Mouse (Mus musculus) lung, postnatal 14 days (tissue): ENCODE results near the gene Gm49388.
"Not testable (repeated sequence)": the region's sequence is repeated elsewhere in the genome, so short reads cannot be mapped to it uniquely, and the experiment has no call there.

Source experiments
- DNase-seq: peaks from one replicate; pipeline ENCODE4 v3.0.0; 2021

The Gm49388 gene

GRCm38 (mm10) chr7:127808821-127809220, 23.4 kb downstream of the Gm49388 start:
- DNase-seq, result no peak

DNA sequence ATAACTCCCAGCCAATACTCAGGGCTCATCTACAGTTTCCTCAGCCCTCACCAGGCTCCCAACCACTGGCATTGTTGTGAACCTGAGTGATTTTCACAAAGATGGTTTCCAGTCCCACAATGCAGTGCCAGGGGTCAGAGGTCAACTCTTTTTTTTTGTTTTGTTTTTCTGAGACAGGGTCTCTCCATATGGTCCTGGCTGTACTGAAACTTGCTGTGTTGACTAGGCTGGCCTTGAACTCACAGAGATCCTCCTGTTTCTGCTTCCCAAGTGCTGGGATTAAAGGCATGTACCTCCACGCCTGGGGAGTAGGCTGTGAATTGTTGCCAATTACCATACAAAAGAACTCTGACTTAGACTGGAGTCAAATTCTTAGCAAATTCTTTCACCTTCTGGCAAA, 24.4 kb downstream of the Gm49388 start:
- DNase-seq, result no peak

GRCm38 (mm10) chr7:127810650-127811049, 25.2 kb downstream of the Gm49388 start:
- no peak for DNase-seq

DNA sequence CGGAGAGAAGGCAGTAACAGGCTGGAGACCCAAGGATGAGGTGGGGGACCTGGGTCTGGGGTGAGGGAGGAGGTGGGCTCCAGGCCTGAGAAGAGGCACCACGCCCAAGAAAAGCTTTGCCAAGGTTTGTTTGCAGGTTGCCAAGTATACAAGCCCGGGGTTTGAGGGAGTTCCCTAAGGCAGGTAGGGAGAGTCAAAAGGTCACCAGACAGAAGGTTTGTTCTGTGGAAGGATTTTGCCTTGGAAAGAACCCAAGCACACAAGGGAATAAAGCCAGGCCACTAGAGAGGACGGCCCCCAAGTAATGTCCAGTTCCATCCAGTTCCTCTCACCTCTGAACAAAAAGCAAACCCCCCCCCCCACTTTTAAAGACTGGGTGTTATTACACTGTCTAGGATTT, 25.8 kb downstream of the Gm49388 start:
- no peak for DNase-seq

GRCm38 (mm10) chr7:127812292-127812691, 26.9 kb downstream of the Gm49388 start:
- DNase-seq, result no peak

- DNase-seq, result no peak
These were observed 28.4 kb downstream of the Gm49388 start for GRCm38 (mm10) chr7:127813821-127814220.

GRCm38 (mm10) chr7:127814241-127814921, 29.0 kb downstream of the Gm49388 start:
- peak; percentile 48 for DNase-seq

GRCm38 (mm10) chr7:127815116-127815665, 29.8 kb downstream of the Gm49388 start:
- no peak for DNase-seq

DNA sequence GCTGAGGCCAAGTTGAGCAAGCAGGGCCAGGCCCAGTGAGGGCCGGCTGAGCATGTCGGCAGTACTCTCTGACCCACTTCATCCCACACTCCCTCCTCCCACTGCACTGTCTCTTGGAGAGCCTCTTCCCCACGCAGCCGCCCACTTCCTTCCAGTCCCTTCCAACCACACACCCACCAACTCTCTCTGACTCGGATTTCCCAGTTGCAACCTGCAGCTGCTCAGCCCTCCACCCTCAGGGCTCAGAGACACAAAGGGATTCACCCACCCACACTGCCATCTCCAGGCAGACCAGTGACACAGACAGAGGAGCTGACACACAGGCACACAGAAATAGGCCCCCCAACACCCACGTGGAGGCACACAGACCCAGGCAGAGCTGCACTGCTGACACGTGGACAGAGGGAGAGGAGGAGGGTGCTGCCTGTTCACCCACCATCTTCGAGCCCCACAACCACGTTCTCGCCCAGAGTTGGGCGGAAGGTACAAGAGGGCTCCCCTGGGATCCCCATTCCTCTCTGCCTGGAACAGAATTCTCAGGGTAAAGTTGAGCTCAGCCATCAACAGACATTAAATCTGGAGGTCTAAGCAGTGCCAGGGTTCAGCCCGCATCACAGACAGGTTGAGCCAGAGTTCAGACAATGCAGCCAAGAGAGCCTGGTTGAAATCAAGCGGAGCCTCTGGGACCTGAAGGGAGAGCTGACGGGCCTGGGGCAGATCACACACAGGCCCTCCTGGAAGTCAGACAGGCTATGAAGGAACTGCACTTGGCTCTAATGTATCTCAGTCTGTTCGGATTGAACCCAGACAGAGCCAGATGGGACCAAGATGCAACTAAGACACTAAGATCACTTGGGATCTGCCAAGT, 30.8 kb downstream of the Gm49388 start:
- peak; percentile 56 for DNase-seq

GRCm38 (mm10) chr7:127817053-127817452, 31.6 kb downstream of the Gm49388 start:
- DNase-seq, result no peak

DNA sequence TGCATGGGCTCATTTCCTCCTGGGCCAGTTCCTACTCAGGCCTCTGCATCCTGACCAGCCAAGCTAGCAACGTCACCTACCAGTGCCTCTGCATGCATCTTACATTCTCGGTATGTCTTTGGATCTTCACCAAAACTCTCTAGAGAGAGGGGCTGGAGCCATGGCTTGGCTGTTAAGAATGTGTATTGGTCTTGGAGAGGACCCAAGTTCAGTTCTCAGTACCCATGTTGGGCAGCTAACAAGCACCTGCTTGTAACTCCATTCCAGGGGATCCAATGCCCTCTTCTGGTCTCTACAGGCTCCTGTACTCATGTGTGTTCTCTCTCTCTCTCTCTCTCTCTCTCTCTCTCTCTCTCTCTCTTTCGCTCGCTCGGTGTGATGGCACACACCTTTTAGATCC, 32.4 kb downstream of the Gm49388 start:
- no peak for DNase-seq

DNA sequence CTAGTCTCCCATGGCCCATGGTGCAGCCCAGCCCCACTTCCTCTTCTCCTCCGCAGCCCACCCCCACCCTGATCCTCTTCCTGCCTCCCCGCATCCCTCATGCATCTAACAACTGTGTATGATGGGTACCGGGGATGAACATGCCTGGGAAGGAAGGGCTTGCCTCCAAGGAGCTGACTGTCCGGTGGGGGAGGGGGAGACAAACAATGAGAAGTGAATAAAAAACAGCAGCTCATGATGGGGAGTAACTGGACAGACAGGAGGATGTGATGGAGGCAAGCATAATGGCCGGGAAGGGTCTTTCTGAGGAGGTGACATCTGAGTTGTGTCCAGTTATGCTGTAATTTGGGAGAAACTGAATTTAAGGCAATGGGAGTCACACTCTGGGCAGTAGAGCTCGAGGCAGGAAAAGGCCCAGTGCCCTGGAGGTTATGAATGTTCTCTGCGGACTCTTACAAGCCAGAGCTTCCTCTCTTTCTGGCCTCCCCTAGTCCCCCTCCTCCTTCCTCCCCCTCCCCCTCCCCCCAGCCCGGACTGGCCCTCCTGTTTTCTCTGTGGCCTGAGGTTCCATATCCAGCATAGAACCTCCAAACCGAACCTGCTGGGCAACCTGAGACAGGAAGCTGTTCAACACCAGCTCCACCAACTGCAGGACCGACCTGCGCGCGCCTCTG, 35.6 kb downstream of the Gm49388 start:
- DNase-seq, result no peak

- DNase-seq, result no peak
These were observed 37.1 kb downstream of the Gm49388 start for GRCm38 (mm10) chr7:127822494-127822893.

DNA sequence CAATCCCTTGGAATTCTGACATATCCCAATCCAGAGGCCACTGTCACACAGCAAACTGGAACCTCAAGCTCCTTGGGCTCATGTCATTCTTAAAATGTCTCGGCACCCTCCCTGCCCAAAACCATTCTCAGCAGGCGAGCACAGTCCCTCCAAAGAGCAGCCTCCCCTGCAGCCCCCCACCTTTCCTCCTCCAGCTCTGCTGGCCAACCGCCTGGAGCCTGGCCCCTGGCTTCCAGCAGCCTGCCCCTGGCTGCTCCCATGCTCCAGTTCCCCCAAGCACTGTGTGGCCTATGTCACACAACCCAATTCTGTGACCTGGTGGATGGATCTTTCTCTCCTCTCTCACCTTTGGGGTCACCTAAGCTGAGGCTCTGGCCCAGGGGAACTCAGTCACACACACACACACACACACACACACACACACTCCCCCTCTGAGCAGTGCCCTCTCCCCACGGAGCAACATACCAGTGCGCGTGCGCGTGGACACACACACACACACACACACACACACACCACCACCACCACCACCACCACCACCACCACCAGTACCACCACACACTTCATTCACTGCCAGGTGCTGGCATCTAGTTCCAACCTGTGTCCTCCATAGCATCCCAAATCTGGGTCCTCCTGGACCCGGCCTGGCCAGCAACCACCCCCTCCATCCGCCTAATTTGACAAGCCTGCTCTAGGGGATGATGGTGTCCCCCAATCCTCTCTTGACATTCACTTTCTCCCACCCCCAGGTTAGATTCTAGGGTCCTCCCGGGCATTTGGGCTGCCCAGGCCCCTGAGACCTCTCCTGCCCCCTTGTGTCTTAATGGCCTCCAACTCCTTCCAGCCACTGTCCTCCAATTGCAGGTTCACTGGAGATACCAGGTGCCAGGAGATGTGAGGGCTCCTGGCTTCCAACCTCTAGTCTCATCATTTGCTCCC, 38.1 kb downstream of the Gm49388 start:
- DNase-seq, result no peak

- no peak for DNase-seq
These were observed 38.9 kb downstream of the Gm49388 start, which contains the start of the genes Stx4a and Stx1b for GRCm38 (mm10) chr7:127824176-127824871. Gene Stx4a (plus strand): TSS chr7:127824294. Gene Stx1b (minus strand): TSS chr7:127824549.

GRCm38 (mm10) chr7:127835550-127835949, 50.1 kb downstream of the Gm49388 start:
- DNase-seq, result no peak

DNA sequence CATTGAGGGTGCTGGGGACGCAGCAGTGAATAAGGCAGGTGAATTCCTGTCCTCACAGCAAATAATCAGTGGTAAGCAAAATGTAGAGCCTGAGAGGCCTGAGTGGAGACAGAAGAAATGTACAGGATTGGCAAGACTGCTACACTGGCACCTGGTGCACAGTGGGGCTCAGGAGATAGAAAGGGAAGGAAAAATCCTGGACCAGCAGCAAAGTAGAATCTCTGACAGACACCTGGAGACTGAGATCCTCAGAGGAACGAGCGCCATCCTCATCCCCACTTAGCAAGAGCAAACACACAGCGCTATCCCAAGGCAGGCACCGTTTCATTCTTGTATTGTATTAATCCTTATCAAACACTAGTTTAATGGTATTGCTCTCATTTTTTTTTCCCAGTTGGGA, 52.1 kb downstream of the Gm49388 start:
- no peak for DNase-seq

DNA sequence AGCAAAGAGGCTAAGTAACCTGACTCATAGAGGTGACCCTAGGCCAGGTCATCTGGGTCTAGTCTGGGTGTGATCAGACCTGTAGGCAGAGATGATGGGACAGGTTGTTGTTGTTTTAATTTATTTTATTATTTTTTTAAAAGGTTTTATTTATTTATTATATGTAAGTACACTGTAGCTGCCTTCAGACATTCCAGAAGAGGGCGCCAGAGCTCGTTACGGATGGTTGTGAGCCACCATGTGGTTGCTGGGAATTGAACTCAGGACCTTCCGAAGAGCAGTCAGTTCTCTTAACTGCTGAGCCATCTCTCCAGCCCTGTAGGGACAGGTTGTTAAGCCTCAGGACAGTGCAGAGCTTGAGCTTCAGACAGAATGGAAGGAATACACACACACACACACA, 52.5 kb downstream of the Gm49388 start:
- not testable (repeated sequence) for DNase-seq

DNA sequence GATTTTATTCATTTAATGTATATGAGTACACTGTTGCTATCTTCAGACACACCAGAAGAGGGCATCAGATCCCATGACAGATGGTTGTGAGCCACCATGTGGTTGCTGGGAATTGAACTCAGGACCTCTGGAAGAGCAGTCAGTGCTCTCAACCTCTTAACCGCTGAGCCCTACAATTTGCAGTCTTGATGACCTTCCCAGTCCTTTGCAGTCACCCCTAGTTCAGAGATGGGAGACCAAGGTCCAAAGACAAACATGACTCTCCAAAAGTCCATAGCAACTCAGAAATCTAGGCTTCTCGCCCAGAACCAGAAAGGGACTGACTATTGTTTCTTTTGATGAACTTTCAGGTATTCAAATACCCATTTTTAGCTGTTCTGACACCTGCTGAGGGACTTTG, 54.6 kb downstream of the Gm49388 start:
- DNase-seq, result not testable (repeated sequence)

DNA sequence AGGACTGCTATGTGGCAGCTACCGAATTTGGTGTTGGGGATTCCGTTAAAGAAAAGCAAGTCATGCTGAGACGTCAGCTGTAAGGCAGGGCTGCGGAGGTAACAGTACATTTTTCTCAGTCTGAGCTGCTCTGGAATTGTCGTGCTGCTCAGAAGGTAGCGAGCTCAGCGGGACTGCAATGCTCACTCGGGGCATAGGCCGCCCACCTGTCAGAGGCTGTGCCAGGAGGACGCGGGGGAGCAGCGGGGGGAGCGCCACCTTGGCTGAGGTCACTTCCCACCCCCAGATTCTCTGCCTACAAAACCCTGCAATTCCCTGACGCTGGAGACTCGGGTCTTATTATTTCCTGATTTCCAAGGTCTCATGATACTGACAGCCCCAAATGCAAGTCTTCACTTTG, 55.5 kb downstream of the Gm49388 start:
- DNase-seq, result peak; percentile 33

DNA sequence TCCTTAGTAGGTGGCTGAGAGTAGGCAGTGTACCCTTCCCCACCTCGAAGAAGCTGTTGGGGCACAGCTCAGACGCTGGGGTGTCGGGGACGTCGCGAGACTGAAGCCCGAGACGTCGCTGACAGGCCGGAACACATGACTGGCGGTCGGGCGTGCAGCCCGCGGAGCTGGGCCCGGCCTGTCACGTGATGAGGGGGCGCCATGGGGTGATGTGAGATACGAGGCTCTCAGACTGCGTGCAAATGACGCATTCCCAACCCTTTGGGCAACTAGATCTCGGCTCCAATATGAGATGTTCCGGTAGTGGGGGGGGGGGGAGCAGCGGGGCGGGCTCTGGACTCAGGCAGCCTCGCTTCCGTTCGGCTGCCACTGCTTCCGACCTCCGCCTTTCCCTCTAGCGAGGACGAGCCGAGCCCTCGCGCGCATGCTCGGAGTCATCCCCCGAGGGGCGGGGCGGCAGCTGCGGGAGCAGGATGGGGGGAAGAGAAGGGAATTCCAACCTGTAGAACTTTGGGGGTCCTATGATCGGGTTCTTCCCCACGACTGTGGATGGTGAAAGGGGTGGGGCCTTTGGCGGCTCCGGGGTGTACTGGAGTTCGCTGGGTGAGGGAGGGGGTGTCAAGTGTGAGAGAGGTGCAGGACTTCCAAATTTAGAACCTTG, 56.1 kb downstream of the Gm49388 start:
- DNase-seq, result peak; percentile 93
